Mouse (Mus musculus) ovary, postnatal 14 days (tissue): ENCODE results near the gene Ptpn1.
A peak's percentile ranks its signal among the peaks of the same experiment; 100 is the strongest.

ENCODE experiments used
- DNase-seq: peaks from one replicate; pipeline ENCODE4 v3.0.0; 2022; ENCODE audit warnings: low spot score

Ptpn1 gene

GRCm38 (mm10) chr2:167931985-167932726 is at the start of gene Ptpn1:
TSS of gene Ptpn1 (plus strand) at chr2:167932057.
- DNase-seq, result peak; percentile 95

- no peak for DNase-seq
Observed at GRCm38 (mm10) chr2:167886485-167886884, 45.4 kb upstream of the Ptpn1 start.

GRCm38 (mm10) chr2:167887516-167888347 is 44.1 kb upstream of the Ptpn1 start:
- no peak for DNase-seq

- DNase-seq, result no peak
Observed at GRCm38 (mm10) chr2:167888834-167889233, 43.0 kb upstream of the Ptpn1 start.

- no peak for DNase-seq
Observed at GRCm38 (mm10) chr2:167889886-167890285, 42.0 kb upstream of the Ptpn1 start.

GRCm38 (mm10) chr2:167891908-167892307 is 39.9 kb upstream of the Ptpn1 start:
- peak; percentile 73 for DNase-seq

- no peak for DNase-seq
Observed at GRCm38 (mm10) chr2:167893680-167894079, 38.2 kb upstream of the Ptpn1 start.

- DNase-seq, result peak; percentile 87
Observed at GRCm38 (mm10) chr2:167894948-167895372, 36.9 kb upstream of the Ptpn1 start.

GRCm38 (mm10) chr2:167897896-167898295 is 34.0 kb upstream of the Ptpn1 start:
- DNase-seq, result no peak

GRCm38 (mm10) chr2:167899989-167900421 is 31.9 kb upstream of the Ptpn1 start:
- DNase-seq, result no peak

- no peak for DNase-seq
Observed at GRCm38 (mm10) chr2:167902116-167902703, 29.6 kb upstream of the Ptpn1 start.

GRCm38 (mm10) chr2:167903242-167903952 is 28.5 kb upstream of the Ptpn1 start:
- DNase-seq, result no peak

GRCm38 (mm10) chr2:167904621-167905367 is 27.1 kb upstream of the Ptpn1 start:
- no peak for DNase-seq

- DNase-seq, result no peak
Observed at GRCm38 (mm10) chr2:167905561-167905960, 26.3 kb upstream of the Ptpn1 start.

GRCm38 (mm10) chr2:167906729-167907128 is 25.1 kb upstream of the Ptpn1 start:
- DNase-seq, result no peak

GRCm38 (mm10) chr2:167909531-167910177 is 22.2 kb upstream of the Ptpn1 start:
- no peak for DNase-seq

GRCm38 (mm10) chr2:167910178-167910540 is 21.7 kb upstream of the Ptpn1 start:
- no peak for DNase-seq

- DNase-seq, result no peak
Observed at GRCm38 (mm10) chr2:167911511-167911910, 20.3 kb upstream of the Ptpn1 start.

GRCm38 (mm10) chr2:167919081-167919480 is 12.8 kb upstream of the Ptpn1 start:
- no peak for DNase-seq

GRCm38 (mm10) chr2:167920041-167920440 is 11.8 kb upstream of the Ptpn1 start:
- no peak for DNase-seq

- DNase-seq, result no peak
Observed at GRCm38 (mm10) chr2:167920960-167921495, 10.8 kb upstream of the Ptpn1 start.
